Mouse (Mus musculus): ENCODE data around the gene Ston1. TPM values are rescaled to one million over a fixed set of nuclear protein-coding genes. Genes with fewer than 3 reads are reported as not detected.

The Ston1 gene
- 10 to 100 TPM; 10.1 to 12.7 TPM for total RNA-seq (2021)
- long read RNA-seq: 0 reads

GRCm38 (mm10) chr17:88597222-88598055 is at the start of gene Ston1:
TSS of gene Ston1 (plus strand) at chr17:88597684.
- peak; percentile 45 to 77 for DNase-seq (ENCODE audit: low spot score in 2 of 2)

- DNase-seq (ENCODE audit: low spot score in 2 of 2): no peak
These were observed 47.9 kb upstream of the Ston1 start for GRCm38 (mm10) chr17:88549411-88550191.

GRCm38 (mm10) chr17:88550351-88550750 is 47.1 kb upstream of the Ston1 start:
- no peak for DNase-seq (ENCODE audit: low spot score in 2 of 2)

DNA sequence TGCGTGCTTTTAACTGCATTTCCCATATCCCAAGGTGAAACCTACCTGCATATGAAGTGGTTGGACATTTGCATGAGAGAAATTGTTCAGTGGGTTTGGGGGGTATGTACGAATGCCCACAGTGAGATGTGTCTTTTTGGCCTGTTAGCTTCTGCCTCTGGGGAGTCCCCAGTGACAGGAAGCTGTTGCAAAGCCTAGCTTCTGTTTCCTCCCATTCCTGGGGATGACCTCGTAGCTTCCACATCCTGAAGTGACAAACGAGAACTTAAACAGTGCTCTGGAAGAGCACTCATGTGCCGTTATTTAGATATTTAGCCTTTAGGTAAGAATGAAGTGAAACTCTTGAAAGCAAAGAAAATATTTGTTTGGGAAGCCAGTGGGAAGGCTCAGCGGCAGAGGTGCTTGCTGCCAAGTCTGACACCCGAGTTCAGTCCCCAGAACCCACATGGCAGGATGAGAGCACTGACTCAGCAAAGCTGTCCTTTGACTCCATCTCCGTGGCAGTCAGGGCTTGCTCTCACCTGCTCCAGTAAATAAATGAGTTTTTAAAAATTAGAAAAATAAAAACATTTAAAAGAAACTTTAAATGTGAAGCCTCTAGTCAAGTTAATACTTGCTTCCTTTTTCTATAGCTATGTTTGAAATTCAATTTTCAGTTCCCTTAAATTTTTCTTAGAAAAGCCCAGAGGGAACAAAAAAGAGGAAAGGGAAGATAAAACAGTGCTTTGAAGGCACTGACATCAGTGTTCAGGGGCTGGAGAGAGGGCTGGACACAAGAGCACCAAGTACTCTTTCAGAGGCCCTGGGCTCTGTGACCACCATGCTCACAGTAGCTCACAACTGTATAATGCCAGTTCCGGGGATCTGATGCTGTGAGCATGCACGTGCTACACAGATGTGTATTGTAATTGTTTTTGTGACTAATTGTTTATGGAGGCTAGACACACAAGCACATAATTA is 46.2 kb upstream of the Ston1 start:
- DNase-seq (ENCODE audit: low spot score in 2 of 2): no peak

DNA sequence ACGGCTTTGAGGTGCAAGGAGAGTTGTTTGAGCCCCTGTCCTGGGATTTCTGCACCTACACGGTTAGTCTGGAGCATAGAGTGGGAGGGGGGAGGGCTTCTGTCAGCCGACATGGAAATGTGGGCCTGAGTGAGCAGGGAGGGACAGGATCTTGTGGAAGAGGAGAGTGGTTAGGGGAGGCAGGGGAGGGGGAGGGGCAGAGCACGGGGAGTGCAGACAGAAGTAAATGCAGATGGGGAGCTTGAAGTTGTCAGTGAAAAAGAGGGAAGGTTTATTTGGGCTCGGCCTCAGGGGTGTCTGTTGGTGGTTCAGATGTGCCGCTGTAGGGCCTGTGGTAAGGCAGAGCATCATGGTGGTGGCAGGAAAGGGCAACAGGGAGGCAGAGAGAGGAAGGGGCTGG is 44.9 kb upstream of the Ston1 start:
- no peak for DNase-seq (ENCODE audit: low spot score in 2 of 2)

- no peak for DNase-seq (ENCODE audit: low spot score in 2 of 2)
These were observed 44.5 kb upstream of the Ston1 start for GRCm38 (mm10) chr17:88553001-88553449.

- DNase-seq (ENCODE audit: low spot score in 2 of 2): no peak
These were observed 43.9 kb upstream of the Ston1 start for GRCm38 (mm10) chr17:88553473-88554087.

DNA sequence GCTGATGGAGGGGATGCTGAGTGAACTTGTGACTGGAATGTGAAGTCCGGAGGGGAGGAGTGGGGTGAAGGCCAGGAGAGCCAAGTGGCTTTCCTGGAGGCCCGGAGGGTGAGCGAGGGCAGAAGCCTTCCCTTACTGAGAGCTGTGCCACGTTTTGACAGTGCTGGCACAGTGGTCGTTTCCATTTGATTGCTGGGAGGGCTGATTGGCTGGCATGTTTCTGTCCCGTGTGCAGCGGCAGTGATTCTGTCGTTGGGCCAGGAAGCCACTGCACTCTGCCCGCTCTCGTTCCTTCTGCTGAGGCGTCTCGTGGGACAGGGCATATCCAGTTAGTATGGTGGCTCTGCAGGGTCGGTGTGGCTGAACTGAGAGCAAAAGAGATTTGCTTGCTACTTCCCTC is 41.3 kb upstream of the Ston1 start:
- no peak for DNase-seq (ENCODE audit: low spot score in 2 of 2)

DNA sequence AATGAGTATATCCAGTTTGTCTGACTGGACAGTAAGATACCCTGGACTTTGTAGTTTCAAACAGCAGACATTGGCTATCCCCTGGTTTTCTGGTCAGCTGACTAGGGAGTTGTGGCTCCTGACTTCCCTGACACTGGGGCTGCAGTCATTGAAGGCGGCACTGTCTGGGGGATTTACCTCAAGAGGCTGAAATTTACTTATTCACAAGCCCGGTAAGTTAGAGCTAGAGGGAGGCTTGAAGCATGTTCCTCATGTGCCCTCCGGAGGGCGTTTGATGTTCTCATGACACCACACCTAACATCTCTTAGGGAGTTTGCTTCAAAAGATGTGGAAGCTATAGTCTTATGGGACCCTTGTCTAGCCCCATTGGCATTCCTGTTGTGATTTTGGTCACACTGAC is 40.8 kb upstream of the Ston1 start:
- no peak for DNase-seq (ENCODE audit: low spot score in 2 of 2)

DNA sequence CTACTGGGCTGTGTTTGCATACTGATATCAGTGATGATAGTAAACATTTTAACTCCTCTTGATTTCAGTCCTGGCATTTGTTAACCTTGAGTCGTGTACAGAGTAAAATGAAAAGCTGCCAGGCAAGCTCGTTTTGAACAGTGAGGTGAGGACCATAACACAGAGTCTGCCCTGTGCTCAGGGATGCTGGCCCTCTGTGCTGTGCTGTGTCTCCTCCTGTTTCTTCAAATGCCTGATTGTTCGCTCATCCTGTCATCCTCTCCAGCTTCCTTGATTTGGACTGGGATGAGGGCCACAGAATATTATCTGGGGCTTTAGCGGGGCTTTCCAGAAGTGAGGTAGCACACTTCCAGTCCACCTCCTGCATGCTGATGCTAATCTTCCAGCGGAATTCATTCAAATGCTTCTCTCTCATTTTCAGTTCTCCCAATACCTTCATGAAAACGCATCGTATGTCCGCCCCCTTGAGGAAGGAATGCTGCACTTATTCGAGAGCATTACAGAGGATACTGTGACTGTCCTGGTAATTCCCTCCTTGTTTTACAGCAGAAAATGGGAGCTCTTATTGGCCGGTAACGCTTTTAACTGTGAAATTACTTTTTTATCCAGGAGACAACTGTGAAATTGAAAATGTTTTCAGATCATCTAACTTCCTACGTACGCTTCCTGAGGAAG is 39.2 kb upstream of the Ston1 start:
- DNase-seq (ENCODE audit: low spot score in 2 of 2): peak; percentile 79 to 82

GRCm38 (mm10) chr17:88563611-88564010 is 33.9 kb upstream of the Ston1 start:
- DNase-seq (ENCODE audit: low spot score in 2 of 2): no peak

DNA sequence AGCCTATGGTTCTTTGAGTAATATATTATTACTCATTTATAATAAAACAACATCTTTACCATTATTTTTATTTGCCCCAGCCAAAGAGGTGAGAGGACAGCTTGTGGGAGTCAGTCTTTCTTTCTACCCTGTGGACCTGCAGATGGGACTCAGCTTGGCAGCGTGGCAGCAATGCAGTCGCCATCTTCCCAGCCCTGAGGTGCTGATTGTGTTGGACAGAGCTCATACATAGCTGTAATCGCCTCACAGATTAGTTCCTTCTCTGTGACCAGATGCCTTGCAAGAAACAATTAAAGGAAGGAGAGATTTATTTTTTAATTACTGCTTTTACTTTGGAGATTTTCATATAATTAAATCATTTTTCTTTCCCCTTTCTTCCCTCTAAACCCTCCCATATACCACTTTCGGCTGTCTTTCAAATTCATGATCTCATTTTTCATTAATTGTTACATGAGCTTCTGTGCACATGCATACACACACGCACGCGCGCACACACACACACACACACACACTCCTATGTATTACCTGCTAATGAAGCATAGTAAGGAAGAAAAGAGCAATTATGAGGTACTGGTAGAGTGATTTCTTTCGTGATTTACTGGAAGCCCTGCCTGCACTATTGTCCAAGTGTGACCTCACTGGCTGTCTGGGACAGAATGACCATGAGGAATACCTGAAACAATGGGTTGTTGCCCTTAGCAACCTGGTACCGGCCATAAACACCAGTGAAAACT is 27.5 kb upstream of the Ston1 start:
- DNase-seq (ENCODE audit: low spot score in 2 of 2): no peak

- no peak for DNase-seq (ENCODE audit: low spot score in 2 of 2)
These were observed 26.7 kb upstream of the Ston1 start for GRCm38 (mm10) chr17:88570784-88571183.

- DNase-seq (ENCODE audit: low spot score in 2 of 2): no peak
These were observed 22.7 kb upstream of the Ston1 start for GRCm38 (mm10) chr17:88574811-88575210.

DNA sequence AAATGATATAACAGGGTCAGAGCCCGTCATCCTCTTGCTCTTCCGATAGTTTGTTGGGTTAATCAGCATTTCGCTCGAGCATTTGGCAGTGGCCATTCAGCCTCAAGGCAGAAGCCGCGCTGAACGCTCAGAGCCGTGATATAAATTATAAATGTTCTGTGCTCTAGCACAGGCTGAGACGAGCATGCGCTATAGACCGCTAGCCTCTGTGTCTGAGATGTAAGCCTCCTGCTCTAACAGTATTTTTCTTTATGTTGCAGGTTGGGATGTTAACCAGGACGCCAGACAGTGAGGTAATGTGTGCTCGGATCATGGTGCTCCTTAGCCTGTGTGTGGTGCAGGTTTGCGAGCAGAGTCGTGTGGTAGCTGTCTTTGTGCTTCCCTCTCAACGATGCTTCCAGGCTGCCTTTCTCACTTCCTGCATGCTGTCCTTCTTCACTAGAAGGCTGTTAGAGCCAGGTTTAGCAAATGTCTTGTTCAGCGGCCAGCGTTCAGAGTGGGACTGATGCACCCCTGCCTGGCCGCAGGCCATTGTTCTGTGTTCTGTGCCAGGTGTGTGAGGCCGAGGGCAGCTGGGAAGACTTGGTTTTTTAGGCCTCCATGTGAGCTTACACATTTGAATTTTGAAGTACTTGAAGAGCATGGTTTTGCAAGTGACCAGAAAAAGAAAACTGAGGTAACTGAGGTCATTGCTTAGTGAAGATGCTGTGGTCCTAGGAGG is 18.8 kb upstream of the Ston1 start:
- DNase-seq (ENCODE audit: low spot score in 2 of 2): no peak

DNA sequence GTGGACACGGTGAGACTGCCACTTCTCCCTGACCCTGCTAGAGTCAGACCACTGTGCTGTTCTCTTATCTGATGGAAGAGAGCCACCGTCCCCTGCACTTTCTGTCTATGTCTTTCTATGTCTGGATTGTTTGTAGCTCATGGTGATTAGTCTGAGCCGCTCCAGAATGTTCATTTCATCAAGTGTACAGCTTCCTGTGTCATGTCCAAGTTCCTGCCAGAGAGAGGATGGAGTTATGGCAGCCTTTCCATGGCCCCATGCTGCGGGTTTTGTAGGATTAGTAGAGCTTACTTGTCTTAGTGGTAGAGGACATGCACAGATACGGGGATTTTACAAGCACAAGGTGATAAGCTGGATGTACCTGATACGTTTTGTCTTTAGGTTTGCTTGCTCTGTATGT is 16.9 kb upstream of the Ston1 start:
- no peak for DNase-seq (ENCODE audit: low spot score in 2 of 2)

- no peak for DNase-seq (ENCODE audit: low spot score in 2 of 2)
These were observed 15.9 kb upstream of the Ston1 start for GRCm38 (mm10) chr17:88581511-88582021.

DNA sequence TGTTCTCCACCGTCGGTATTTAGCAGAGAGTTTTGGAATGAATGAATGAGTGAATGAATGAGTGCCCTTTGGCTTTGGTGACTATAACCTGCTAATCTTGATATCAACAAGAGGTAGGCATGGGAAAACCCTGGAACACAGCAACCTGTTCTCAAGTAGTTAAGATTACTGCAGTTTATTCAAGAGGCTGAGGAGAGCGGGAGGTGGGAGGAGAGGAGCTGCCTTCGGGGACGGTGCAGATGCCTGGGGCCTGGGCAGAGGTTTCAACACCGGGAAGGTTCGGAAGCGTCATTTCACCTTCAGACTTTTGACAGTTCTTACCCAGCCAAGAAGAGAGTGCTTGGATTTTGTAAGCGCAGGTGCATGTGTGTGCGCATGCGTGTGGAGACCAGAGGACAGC is 14.5 kb upstream of the Ston1 start:
- no peak for DNase-seq (ENCODE audit: low spot score in 2 of 2)

DNA sequence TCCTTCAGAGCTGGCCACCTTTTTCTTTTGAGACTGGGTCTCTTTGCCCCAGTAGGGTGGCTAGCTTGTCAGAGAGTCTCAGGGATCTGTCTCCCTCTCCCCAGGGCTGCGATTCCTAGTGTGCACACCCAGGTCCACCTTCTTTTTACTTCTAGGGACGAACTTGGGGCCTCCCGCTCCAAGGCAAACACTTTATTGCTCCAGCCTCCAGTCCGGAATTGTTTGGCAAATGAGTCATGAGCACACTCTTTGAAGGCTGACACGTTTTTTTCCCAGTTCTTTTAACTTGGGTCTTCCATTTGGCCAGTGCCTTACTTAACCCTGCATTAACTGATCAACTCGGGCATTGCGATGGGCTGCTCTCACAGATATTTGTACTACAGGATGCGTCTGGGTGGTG is 14.1 kb upstream of the Ston1 start:
- DNase-seq (ENCODE audit: low spot score in 2 of 2): no peak
